Comparison of ENCODE assay signal across 24 mouse cellular contexts in genomic region chr2:121446506-121446905, GRCm38 (mm10). TPM values are rescaled to one million over a fixed set of nuclear protein-coding genes. Genes with fewer than 3 reads are reported as not detected.
"Had no signal": no experiment of that assay in that cellular context is flagged by ENCODE, and none has a peak within 500 bp of the region (broad histone marks: within the 10 kb centered on the region; RNA-seq: fewer than 3 reads in every experiment).

No protein-coding gene starts in this region.

- ATAC-seq: liver, embryonic 12.5 days; midbrain, embryonic 15.5 days had no signal

- H3K36me3 ChIP-seq: midbrain, embryonic 15.5 days; stomach, embryonic 15.5 days had no signal

- H3K27me3 ChIP-seq: stomach, embryonic 15.5 days had no signal

- H3K9me3 ChIP-seq: limb, embryonic 10.5 days; limb, embryonic 13.5 days; liver, embryonic 12.5 days; liver, embryonic 15.5 days; lung, embryonic 15.5 days; midbrain, embryonic 12.5 days; midbrain, embryonic 15.5 days; neural tube, embryonic 13.5 days; stomach, embryonic 15.5 days had no signal

- H3K4me3 ChIP-seq: limb, embryonic 10.5 days; limb, embryonic 13.5 days; liver, embryonic 12.5 days; liver, embryonic 15.5 days; lung, embryonic 15.5 days; midbrain, embryonic 12.5 days; midbrain, embryonic 15.5 days; neural tube, embryonic 13.5 days; stomach, embryonic 15.5 days had no signal

- H3K4me2 ChIP-seq: limb, embryonic 13.5 days; liver, embryonic 12.5 days; liver, embryonic 15.5 days; lung, embryonic 15.5 days; midbrain, embryonic 12.5 days; midbrain, embryonic 15.5 days; neural tube, embryonic 13.5 days; stomach, embryonic 15.5 days had no signal

- DNase-seq: kidney, adult 18-20 months; kidney, adult 9 months; kidney, postnatal 14 days; kidney, postnatal 4 days; liver; lung, adult 18-20 months; lung, postnatal 10 days; lung, postnatal 36 days; retina, postnatal 1 day; right cerebral cortex, postnatal 25 days; spleen, adult 18-20 months; thymus, postnatal 36 days had no signal

RNA-seq across cellular contexts. Expression of gene Ell3, which starts 2.4 kb away (rescaled TPM):
- total RNA-seq: layer of hippocampus, adult 18-20 months; layer of hippocampus, postnatal 14 days; left cerebral cortex, postnatal 25 days had no signal

RNA-seq across cellular contexts. Expression of gene Serinc4, which starts 10.1 kb away (rescaled TPM):
- polyA plus RNA-seq: liver, embryonic 12.5 days; liver, embryonic 15.5 days had no signal
